In genomic region chr6:31073338-31073737, GRCm38 (mm10) we compare ENCODE assay signal across 19 mouse cellular contexts.
A peak's percentile ranks its signal among the peaks of the same experiment; 100 is the strongest.
DNase-seq lines count a peak whose midpoint lies in the region; ATAC-seq and TF ChIP-seq lines count a peak whose summit lies in the region.
"Had no signal": no experiment of that assay in that cellular context is flagged by ENCODE, and none has a peak within 500 bp of the region (broad histone marks: within the 10 kb centered on the region; RNA-seq: fewer than 3 reads in every experiment).

No protein-coding gene starts in this region.

- no peak overlapping the region for H3K4me2 ChIP-seq in lung, embryonic 16.5 days (ENCODE audit: low read depth, low read length)
- H3K4me2 ChIP-seq: forebrain, embryonic 12.5 days; hindbrain, embryonic 12.5 days had no signal

- no peak for TF ChIP-seq CTCF in gastrocnemius, adult 2 months (IDR thresholded peaks at IDR 0.05)
- no peak for TF ChIP-seq CTCF in C2C12 (IDR thresholded peaks at IDR 0.05; ENCODE audit: control insufficient read depth, insufficient read depth, insufficient read length)

- H3K36me3 ChIP-seq in lung, embryonic 16.5 days (ENCODE audit: control insufficient read depth, insufficient read depth, low read length) = no peaks in the 10 kb centered on the region
- H3K36me3 ChIP-seq in C2C12 (ENCODE audit: control insufficient read depth, insufficient read depth) = peaks cover 98% of the 10 kb centered on the region
- H3K36me3 ChIP-seq: forebrain, embryonic 12.5 days; hindbrain, embryonic 12.5 days; midbrain, embryonic 10.5 days had no signal

- H3K4me3 ChIP-seq in gastrocnemius, adult 2 months = no peak overlapping the region
- H3K4me3 ChIP-seq in lung, embryonic 16.5 days (ENCODE audit: low read length) = no peak overlapping the region
- no peak overlapping the region for H3K4me3 ChIP-seq in C2C12 (ENCODE audit: insufficient read depth, poor library complexity, severe bottlenecking)
- H3K4me3 ChIP-seq: forebrain, embryonic 12.5 days; hindbrain, embryonic 12.5 days; midbrain, embryonic 10.5 days had no signal

- H3K79me3 ChIP-seq in C2C12 (ENCODE audit: low read depth) = peaks cover 97% of the 10 kb centered on the region

- peak overlapping the region; percentile 86 for H3K27ac ChIP-seq in gastrocnemius, adult 2 months
- peak overlapping the region; percentile 91; the same call in 1 of the 2 replicates for H3K27ac ChIP-seq in lung, embryonic 16.5 days (ENCODE audit: low read length)
- H3K27ac ChIP-seq: forebrain, embryonic 12.5 days; hindbrain, embryonic 12.5 days; macrophage; midbrain, embryonic 10.5 days had no signal

- peak; percentile 88 for DNase-seq in gastrocnemius, adult 2 months
- DNase-seq in gastrocnemius, postnatal 10 days = no peak
- DNase-seq in lung, postnatal 36 days = no peak
- peak; percentile 74 for DNase-seq in gastrocnemius, postnatal 25 days
- DNase-seq in layer of hippocampus, adult 8-10 months (ENCODE audit: low spot score in 2 of 2) = no peak
- DNase-seq: adrenal gland, postnatal 14 days; cerebellum, adult 11 months; kidney, adult 2 months; kidney, postnatal 10 days; left cerebral cortex, postnatal 4 days; liver; retina, postnatal 1 day had no signal

- intact Hi-C loops in gastrocnemius, adult 2 months (cut with DNase I) = loop anchor here (5.0 kb wide), 1 partner anchor 379 kb away; no protein-coding TSS in a partner anchor

- WGBS in lung, embryonic 16.5 days = 73% methylated on average over 8 of the region's 8 CpGs

- H3ac ChIP-seq in C2C12 (ENCODE audit: control insufficient read depth, insufficient read length, low read depth) = no peak overlapping the region

- H3K27me3 ChIP-seq in lung, embryonic 16.5 days (ENCODE audit: control insufficient read depth, insufficient read depth, low read depth, low read length) = no peaks in the 10 kb centered on the region
- H3K27me3 ChIP-seq in C2C12 (ENCODE audit: control insufficient read depth, insufficient read depth, insufficient read length) = no peaks in the 10 kb centered on the region
- H3K27me3 ChIP-seq: forebrain, embryonic 12.5 days; hindbrain, embryonic 12.5 days; Patski had no signal

- H3K9me3 ChIP-seq in lung, embryonic 16.5 days (ENCODE audit: control insufficient read depth, low read length) = no peaks in the 10 kb centered on the region
- H3K9me3 ChIP-seq: forebrain, embryonic 12.5 days; hindbrain, embryonic 12.5 days; midbrain, embryonic 10.5 days had no signal

- peaks cover 38% of the 10 kb centered on the region for H3K4me1 ChIP-seq in lung, embryonic 16.5 days (replicated peaks; ENCODE audit: control insufficient read depth, insufficient read depth, low read length)

- peaks cover 100% of the 10 kb centered on the region for H3K79me2 ChIP-seq in C2C12 (ENCODE audit: control insufficient read depth, insufficient read depth)

- ATAC-seq in lung, embryonic 16.5 days (ENCODE audit: low read depth) = no peak
- ATAC-seq: Patski had no signal

- no peak overlapping the region for H3K9ac ChIP-seq in lung, embryonic 16.5 days (ENCODE audit: low read length)
- H3K9ac ChIP-seq: forebrain, embryonic 12.5 days; hindbrain, embryonic 12.5 days had no signal

TF ChIP-seq in C2C12, 6 proteins besides CTCF, POLR2A, EP300 and RAD21:
- peak; percentile 59 for TF ChIP-seq MYOD1 (IDR thresholded peaks at IDR 0.05; ENCODE audit: control insufficient read depth, insufficient read length, low read depth)
- TF ChIP-seq FOSL1 (IDR thresholded peaks at IDR 0.05; ENCODE audit: insufficient read depth, low read length, poor library complexity, severe bottlenecking) = no peak
- no peak for TF ChIP-seq MYOG (IDR thresholded peaks at IDR 0.05; ENCODE audit: control insufficient read depth, extremely low read depth, insufficient read length)

Comparison
In these comparisons a context has a peak if more than half of its experiments do, and no peak if none do; other contexts are left out.
1. DNase-seq: peak in gastrocnemius, adult 2 months (single experiment) and gastrocnemius, postnatal 25 days (single experiment); none in gastrocnemius, postnatal 10 days (single experiment), lung, postnatal 36 days (single experiment) and layer of hippocampus, adult 8-10 months (0 of 2).